Mouse (Mus musculus): ENCODE results near the gene Cmtm1.
A peak's percentile ranks its signal among the peaks of the same experiment; 100 is the strongest.
"Not testable (repeated sequence)": the region's sequence is repeated elsewhere in the genome, so short reads cannot be mapped to it uniquely, and the experiment has no call there.

Gene Cmtm1

DNA sequence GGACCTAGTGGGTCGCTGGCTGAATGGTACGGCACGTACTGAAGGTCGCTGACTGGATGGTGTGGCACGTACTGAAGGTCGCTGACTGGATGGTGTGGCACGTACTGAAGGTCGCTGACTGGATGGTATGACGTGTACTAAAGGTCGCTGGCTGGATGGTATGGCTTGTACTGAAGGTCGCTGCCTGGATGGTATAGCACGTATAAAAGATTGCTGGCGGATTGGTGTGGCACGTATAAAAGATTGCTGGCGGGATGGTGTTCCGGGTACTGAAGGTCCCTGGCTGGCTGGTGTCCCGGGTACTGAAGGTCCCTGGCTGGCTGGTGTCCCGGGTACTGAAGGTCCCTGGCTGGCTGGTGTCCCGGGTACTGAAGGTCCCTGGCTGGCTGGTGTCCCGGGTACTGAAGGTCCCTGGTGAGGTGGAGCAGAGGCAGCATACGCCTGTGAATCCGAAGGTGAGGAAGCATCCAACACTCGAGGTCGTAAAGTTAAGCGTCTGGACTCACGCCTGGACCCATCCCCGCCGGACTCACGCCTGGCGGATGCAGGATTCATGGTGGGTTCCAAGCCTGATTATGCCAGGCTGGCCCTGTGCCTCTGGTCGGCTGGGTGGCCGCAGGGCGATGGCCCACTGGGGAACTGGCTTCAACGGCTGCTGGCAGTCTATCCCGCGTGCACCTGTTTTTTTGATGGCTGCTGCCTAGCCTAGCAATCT, at the start of gene Cmtm1, which contains the start of gene Gm45711:
Gene Cmtm1 (minus strand): TSS at position 705 of the 715 bp plus-strand sequence.
Gene Gm45711 (minus strand): TSS at position 641 of the 715 bp plus-strand sequence.
- DNase-seq (ENCODE audit: low spot score) = not testable (repeated sequence)

DNA sequence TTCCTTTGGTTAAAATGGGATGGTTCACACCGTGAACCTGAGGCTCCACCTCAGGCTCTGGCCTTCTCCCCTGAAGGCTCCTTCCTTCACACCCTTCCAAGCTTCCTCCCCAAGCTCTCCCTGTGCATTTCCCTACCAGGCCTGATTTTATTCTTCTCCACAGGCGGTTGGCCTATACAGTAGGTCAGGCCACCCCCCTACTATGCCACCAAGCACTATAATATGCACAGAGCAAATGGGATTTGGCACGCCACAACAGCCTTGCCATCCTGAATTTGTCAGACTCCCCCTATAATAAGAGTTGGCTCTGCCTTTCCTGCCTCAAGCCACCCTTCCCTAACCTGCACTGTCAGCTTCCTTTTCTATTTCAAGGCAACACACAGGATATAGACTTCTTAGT, 48.7 kb upstream of the Cmtm1 start:
- no peak for DNase-seq (ENCODE audit: low spot score)

DNA sequence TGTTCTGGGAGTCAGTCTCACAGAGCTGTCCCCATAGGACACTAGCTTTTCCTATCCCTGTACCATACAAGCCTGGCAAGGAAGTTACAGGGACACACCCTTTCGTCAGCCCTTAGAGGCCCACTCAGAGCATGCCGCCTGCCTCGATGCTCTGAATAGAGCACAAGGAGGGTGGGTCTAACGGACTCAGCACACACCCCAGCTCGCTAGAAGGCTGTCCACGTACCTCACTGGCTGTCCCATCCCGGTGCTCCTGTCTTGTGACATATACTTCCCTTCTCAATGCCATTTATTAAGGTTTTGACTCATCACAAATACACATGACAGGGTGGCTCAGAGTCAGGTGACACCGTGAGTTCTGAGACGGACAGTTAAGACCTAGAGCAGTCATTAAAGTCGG, 44.6 kb upstream of the Cmtm1 start:
- DNase-seq (ENCODE audit: low spot score) = no peak

DNA sequence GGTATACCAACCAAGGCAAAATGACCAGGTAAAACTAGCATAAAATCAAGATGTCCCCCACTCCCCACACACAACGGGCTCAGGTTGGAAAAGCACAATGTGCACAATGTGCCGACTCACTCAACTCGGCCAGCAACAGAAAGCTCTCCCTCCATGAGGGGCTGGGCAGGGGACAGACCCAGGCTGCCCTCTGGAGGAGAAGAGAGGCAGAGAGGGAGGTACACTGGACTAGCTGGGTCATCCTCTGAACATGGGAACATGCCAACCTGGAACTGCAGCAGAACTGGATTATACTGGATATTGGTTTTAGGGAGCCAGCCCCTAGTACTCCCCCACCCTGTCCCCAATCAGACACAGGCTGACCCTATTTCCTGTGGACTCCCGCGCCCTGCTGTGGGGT, 43.2 kb upstream of the Cmtm1 start:
- no peak for DNase-seq (ENCODE audit: low spot score)

DNA sequence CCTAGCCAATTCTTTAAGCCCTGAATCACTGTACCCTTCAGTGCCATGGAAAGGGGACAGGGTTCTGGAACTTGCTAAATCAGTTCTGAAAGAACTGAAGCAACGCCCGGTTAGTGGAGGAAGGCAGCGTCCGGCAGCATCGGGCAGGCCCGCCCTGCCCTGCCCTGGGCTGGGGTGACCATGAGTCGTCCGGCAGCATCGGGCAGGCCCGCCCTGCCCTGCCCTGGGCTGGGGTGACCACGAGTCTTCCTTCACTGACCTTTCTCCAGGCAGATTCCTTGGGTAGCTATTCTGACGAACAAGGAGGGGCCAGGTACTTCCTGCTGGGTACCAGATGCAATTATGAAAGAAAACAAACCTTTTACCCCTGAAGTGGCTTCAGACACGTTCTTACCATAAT, 40.1 kb upstream of the Cmtm1 start:
- no peak for DNase-seq (ENCODE audit: low spot score)

DNA sequence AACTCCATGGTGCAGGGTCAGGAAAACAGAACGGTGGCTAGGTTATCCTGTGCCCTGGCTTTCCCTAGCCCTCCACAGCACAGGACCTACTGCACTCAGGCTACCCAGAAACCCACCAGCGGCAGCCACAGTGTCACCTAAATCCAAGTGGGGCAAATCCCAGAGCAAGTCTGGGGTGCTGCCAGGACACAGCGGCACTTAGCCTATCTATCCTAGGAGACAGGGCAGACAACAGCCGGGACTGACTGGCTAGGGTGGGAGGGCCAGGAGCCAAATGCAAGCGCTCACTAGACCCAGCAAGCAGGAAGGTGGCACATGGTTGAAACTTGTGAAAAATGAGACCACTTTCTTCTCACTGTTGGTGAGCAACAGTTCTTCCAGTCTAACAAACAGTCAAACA, 39.0 kb upstream of the Cmtm1 start:
- DNase-seq (ENCODE audit: low spot score) = no peak

DNA sequence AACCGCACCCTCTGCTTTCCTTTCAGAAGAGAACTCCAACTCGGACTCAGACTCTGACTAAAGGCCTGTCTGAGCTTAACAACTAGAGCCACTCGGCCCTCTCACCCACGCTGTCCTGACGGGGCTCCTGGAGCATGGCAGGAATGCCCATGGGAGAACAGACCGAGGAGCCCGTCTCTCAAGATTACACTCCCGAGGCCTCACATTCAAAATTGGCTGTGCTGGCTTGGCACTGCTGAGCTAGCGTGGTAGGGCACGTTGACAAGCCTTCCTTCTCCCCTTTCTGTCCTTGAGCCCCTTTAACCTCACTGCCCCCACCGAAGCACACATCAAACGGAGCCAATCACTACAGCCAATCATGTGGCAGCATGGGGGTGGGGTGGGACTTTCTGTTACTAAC, 36.8 kb upstream of the Cmtm1 start:
- no peak for DNase-seq (ENCODE audit: low spot score)

DNA sequence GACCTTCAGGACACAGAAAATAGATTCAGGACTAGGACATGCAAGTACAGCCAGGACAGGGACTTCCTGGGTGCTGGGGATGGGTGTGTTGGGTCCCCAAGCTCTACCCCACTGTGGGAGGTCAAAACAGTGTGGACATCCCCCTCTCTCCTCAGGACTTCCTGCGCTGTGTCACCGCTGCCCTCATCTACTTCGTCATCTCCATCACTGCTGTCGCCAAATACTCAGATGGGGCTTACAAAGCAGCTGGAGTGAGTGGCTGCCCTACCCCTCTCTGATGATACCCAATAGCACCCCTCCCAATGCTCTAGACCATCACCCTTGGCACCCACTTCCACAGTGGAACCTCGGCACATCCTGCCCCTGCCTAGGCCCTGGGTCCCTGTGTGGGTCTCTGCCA, 34.7 kb upstream of the Cmtm1 start:
- DNase-seq (ENCODE audit: low spot score) = no peak

DNA sequence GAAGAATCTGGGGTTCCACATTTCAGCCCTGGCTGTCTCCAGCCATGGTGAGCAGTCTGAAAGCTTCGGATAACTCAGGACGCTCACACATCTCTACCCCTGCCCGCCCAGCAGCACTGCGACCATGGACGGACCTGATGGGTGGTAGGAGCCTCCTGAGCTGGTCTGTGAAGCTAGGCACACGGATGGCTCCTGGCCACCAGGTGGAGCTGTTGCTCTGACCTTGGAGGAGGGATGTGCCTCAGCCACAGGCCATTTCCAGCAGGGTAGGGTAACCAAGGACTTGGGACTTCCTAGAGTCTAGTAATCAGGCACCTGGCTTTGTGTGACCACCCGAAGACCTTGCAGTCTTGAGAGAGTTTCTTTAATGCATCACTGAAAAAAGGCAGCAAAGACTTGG, 34.0 kb upstream of the Cmtm1 start:
- DNase-seq (ENCODE audit: low spot score) = peak; percentile 73

DNA sequence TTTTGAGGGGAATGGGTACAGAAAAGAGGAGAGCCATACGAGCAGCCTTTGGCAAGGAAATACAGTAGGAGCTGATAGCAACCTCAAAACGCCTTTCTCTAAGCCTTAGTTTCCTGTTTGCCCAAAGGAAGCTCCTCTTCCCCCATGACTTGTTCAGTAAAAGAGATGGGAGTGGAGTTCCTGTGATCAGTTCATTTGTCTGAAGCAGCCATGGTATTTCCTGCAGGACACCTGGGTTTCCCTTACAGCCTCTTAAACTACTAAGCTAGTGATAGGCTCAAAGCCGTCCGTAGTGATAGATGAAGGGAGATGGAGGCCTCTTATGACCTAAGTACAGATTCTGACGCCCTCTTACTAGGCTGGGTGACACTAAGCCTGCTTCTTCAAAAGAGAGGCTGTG, 32.5 kb upstream of the Cmtm1 start:
- DNase-seq (ENCODE audit: low spot score) = no peak

DNA sequence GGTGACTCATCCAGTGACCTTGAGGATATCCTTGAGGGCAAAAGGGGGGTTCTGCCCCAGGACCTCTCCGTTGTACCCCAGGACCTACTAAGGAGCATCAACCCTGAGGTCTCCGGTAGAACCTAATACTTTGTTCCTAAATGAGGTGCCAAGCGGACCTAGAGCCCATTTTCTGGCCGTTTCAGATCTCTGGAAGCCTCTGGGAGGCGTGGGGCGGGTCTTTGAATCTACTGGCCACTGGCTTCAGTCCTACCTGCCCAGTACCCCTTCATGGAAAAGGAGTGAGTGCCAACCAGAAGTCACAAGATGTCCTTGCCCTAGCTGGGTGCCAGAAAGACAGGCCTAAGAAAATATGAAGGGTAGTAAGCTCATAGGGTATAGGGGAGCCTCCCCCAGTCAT, 31.7 kb upstream of the Cmtm1 start:
- DNase-seq (ENCODE audit: low spot score) = no peak

DNA sequence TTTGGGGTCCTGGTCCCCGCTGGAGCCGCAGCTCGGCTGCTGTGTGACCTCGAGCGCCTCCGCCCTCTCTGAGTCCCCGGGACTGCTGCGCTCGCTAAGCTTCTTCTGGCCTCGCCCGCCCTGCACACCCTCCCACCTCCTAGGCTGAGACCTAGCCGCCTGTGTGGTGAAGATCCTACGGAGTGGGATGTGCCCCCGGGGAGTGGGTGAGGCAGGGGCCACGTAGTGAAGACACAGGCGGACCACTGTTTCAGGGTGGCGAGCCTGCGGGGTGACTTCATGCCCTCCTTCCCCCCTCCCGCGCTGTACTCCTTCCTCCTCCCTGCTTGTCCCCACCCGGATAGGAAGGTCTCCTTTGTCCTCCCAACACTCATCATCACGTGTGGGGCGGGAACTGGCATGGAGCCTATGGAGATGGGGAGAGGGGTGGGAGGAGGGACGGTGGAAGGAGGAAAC, 31.2 kb upstream of the Cmtm1 start:
- DNase-seq (ENCODE audit: low spot score) = no peak

DNA sequence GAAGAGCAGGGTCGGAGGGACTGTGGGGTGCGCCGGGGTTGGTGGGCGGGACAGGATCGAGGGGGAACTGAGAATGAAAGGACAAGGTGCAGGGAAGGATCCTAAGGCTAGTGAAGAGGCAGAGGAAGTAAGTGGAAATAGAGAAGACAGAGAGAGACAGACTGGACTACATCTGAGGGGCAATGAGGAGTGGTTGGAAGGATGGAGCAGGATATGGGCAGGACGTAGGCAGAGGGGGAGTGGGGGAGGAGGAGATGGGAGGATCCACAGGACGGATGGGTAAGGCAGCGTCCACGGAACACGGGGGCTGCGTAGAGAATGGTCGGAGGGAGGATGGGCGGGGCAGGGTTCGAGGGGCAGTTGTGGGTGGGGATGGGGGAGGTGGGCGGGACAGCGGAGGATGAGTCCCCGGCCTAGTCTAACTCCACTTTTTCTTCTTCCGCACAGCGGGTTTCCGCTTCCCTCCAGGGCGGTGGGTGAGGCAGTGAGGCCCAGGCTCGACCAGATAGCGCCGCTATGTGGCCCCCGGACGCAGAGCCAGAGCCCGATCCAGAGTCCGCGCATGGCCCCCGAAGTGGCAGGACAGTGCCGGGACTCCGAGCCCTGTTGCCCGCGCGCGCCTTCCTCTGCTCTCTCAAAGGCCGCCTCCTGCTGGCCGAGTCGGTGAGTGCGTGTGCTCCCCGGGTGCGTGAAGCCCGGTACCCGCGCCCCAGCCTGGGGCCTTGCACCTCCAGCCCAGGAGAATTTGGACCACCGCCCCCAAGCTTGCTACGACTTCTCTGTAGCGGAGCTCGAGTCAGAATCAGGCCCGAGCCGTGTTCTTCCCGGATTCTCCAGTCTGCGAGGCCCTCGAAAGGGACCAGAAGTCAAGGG, 30.5 kb upstream of the Cmtm1 start:
- DNase-seq (ENCODE audit: low spot score) = no peak

DNA sequence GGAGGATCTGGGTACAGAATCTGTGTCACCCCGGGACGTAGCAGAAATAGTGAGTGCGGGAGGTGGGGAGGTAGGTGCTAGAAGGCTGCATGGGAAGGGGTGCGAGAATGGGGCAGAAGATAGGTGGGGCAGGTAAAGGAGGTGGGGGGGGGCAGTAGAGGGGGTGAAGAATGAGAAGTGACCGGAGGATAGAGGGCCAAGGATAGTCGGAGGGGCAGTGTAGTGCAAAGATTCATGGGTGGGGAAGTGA, 30.0 kb upstream of the Cmtm1 start:
- DNase-seq (ENCODE audit: low spot score) = no peak

DNA sequence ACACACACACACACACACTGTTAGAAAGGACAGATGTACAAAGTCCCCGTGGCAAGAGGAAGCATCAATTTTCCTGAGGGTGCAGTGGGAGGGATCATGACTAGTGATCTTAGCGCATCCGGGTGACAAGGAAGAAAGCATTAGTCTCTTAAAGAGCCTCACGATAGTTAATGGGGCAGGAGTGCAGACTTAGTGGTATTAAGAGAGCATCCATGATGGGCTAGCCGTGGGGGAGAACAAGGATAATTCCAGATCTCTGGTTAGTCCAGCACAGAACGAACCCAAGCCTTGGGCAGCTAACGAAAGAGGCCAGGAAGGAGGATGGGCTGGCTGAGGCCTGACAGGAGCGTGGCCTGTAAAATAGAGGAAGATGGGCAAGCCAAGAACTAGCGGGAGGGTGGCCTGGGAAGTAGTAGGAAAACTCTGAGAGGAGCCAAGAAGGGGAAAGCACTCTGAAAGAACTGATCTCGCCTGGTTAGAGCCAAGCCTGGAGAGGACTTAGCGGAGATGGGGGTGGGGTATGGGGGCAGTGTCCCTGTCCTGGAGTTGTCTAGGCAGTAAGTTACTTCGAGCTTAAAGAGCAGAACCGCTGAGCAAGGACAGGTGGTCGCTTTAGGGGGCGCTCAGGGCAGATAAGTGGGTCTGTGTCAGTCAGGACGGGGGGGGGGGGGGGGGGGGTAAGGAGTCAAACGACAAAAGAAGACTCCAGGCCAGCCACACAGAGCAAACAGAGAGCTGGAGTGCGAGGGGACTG, 29.5 kb upstream of the Cmtm1 start, which contains the start of gene Cmtm3:
Gene Cmtm3 (plus strand): TSS at position 182 of the 754 bp plus-strand sequence.
- no peak for DNase-seq (ENCODE audit: low spot score)

DNA sequence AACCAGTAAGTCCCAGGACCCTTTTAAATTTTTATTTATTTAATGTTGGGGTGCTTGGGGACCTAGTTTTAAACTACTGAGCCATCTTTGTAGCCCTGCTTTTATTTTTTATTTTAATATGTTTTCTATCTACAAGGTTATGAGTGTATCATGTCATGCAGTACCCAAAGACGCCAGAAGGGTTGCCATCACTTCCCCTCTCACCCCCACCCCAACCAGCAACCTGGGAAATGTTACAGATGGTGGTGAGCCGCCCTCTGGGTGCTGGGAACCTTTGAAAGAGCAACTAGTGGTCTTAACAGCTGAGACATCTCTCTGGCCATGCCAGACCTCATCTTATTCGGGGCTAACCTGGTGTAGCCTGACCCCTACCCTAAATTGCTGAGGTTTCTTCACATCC, 27.9 kb upstream of the Cmtm1 start:
- DNase-seq (ENCODE audit: low spot score) = no peak

DNA sequence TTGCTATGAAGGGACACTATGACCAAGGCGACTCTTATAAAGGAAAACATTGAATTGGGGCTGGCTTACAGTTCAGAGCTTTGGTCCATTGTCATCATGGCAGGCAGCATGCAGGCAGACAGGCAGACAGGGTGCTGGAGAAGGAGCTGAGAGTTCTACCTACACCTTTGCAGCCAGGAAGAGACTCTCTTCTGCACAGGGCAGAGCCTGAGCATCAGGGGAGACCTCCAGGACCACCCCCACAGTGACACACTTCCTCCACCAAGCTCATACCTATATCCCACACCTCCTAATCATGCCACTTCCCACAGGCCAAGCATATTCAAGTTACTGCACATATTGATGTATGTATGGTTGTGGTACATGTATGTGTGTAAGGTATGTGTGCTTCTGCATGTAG, 26.9 kb upstream of the Cmtm1 start:
- DNase-seq (ENCODE audit: low spot score) = no peak

DNA sequence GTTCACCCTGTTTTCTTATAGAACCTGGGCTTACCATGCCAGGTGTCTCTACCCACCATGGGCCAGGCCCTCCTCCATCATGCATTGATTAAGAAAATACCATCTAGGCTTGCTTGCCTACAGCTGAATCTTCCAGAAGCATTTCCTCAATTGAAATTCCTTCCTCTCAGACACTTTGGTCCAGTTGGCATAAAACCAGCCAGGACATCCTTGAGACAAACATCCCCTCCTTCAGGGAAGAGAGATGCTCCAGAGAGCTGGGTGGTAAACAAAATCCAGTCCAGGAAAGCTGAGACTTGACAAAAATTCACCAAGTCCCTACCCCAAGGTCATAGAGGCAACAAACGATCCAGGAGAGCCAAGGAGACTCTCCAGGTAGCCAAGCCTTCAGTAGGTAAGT, 24.3 kb upstream of the Cmtm1 start:
- no peak for DNase-seq (ENCODE audit: low spot score)

DNA sequence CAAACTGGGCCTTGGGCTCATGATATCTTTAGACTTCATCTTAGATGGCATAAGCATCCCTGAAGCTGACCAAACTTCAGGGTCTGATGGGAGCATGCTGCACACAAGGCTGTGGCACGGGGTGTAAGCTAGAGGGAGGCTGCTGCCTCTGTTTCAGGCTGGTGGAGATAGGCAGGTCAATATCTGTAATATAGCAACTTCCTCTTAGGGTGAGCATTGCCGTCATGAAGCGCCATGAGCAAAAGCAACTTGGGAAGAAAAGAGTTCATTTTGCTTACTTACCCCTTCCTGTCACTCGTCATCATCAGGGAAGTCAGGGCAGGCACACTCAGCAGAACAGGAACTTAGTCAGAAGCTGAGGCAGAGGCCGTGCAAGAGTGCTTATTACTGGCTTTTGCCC, 23.8 kb upstream of the Cmtm1 start:
- no peak for DNase-seq (ENCODE audit: low spot score)

DNA sequence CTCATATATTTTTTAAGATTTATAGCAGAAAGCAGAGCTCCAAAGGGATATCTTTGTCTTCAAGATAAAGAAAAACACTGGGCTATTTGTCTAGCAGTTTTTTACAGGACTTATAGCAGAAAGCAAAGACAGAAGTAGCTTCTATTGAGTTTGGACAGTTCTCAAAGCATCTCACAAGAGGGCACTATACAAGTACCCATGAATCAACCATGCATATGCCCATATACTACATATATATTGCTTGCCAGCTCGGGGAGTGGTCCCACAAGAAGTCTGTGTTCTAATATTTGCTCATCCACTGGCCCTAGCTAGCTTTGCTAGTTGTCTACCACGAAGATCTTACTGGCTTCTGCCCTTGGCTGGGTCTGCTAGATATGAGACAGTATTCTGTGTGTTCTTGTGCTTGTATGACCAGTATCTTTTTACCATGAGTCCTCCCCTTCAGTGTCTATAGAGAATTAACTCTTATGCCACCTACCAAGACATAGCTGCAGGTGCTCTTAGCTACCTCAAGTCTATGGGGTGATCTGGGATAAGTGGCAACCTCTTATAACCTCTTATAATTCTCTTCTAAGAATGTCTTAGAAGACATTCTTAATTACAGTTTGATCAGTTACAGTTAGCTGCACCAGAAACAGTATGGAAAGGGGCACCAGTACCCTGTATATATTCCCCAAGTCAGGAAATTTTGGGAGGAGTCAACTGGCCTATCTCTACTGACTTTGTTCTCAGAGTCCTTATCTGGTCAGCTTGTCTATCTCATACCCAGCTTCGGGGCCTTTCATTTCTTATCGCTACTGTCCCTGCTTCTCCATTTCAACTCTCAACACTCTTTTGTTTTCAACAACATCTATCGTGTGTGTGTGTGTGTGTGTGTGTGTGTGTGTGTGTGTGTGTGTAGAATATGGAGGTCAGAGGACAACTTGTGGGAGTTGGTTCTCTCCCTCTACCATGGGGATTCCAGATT, 23.0 kb upstream of the Cmtm1 start:
- DNase-seq (ENCODE audit: low spot score) = no peak

DNA sequence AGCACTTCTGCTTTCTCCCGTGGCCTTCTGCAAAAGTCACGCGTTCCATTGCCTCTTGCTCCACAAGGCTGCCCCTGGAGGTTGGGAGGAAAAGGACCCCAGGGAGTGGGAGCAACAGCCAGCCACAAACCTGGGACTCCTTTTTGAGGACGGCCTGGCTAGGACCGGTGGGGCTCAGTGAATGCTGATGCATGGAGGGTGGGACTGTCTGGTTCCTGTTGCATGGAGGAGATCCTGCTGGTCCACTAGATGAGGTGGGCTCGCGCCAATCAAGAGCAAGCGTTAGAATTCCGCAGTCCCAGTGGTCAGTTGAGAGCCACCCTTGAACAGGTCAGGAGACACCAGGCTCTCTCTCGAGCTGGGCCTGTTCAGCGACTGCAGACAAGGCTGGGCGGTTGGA, 12.0 kb upstream of the Cmtm1 start, which contains the start of gene Cmtm2b:
Gene Cmtm2b (plus strand): TSS at position 301 of the 400 bp plus-strand sequence.
- not testable (repeated sequence) for DNase-seq (ENCODE audit: low spot score)

DNA sequence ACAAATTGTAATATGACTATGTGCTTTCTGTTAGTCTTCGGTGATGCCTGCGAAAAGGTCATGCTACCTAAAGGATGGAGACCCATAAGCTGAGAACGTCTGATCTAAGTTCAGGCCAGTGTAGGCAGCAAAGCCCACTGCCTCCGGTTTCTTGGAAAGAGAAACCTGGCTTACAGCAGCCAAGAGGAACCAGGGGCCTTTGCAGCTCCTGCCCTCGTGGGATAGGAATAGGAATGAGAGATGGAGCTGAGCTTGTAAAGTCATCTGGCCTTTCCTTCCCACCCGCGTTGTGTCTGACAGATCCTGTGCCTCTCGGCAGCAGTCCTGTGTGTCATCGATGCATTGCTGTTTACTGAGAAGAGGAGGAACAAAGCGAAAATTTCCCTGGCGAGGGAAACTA, 11.3 kb upstream of the Cmtm1 start, which contains the start of gene Gm11020:
Gene Gm11020 (plus strand): TSS at position 301 of the 400 bp plus-strand sequence.
- not testable (repeated sequence) for DNase-seq (ENCODE audit: low spot score)
